Mouse (Mus musculus) B cell, adult (primary cell): Measurements from ENCODE around the gene Moap1. TPM values are rescaled to one million over a fixed set of nuclear protein-coding genes. Genes with fewer than 3 reads are reported as not detected.

Experiments
- total RNA-seq: library from RNA; stranded (reverse); gene quantifications from 4 replicates; pipeline ENCODE4 v1.2.4, GENCODE M21; 2023; ENCODE audit not compliant: inconsistent age

Gene Moap1
- 12.2 to 18.1 TPM (median 13.1 TPM) in 4 replicates for total RNA-seq

DNA sequence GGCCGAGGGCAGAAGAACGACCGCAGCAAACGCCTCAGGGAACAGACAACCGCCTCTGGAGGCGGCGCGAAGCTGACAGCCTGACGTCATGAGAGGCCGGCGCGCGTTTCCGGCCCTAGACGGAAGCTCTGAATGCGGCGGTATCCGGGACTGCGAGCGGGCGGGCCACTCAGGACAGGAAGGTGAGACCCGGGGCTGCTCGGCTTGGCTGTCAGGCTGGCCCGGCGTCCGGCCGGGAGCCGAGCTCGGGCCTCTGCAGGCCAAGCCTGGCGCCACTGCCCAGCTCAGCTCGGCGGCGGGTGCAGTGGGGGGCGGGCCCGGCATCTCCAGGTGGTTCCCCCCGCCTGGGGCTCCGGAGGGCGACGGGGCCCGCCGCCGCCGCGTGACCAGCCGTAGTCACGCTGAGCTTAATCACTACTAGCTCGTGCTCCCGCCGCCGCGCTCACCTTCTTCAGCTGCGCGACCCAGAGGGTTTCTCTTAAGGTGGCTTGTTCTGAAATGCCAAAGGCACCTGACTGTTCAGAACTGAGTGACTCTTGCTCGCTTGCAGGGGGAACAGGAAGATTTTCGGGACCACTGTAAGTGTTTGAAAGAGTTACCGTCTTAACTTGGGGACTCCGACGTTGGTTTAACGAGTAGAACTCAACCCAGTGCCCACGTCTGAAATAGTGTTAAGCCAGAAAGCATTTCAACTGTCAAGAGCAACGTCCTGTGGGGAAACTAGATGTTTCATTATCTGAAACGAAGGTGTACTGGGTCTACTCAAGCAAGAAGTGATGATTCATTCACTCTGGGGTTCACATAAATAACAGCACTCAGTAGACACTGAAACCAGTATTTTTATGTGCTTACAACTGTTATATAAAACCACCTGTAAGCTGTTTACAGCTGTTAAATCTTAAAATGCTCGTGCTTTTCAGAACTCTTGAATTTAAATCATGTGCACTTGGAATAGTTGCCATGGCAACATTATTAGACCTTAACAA is at the start of gene Moap1, which contains the start of gene Tmem251:
Moap1 (minus strand) TSS at position 73 of the 986 bp plus-strand sequence.
Tmem251 (plus strand) TSS at position 174 of the 986 bp plus-strand sequence.

GRCm38 (mm10) chr12:102758403-102758756 is 14.9 kb upstream of the Moap1 start, which contains the start of gene Gm20604:
TSS of gene Gm20604 (minus strand) at chr12:102758672.

GRCm38 (mm10) chr12:102757689-102758402 is 14.4 kb upstream of the Moap1 start, which contains the start of the genes Gm28051, Gon7 and Ubr7:
TSS of gene Gm28051 (minus strand) at chr12:102757765.
TSS of gene Gon7 (minus strand) at chr12:102757803.
TSS of gene Ubr7 (plus strand) at chr12:102757967.

DNA sequence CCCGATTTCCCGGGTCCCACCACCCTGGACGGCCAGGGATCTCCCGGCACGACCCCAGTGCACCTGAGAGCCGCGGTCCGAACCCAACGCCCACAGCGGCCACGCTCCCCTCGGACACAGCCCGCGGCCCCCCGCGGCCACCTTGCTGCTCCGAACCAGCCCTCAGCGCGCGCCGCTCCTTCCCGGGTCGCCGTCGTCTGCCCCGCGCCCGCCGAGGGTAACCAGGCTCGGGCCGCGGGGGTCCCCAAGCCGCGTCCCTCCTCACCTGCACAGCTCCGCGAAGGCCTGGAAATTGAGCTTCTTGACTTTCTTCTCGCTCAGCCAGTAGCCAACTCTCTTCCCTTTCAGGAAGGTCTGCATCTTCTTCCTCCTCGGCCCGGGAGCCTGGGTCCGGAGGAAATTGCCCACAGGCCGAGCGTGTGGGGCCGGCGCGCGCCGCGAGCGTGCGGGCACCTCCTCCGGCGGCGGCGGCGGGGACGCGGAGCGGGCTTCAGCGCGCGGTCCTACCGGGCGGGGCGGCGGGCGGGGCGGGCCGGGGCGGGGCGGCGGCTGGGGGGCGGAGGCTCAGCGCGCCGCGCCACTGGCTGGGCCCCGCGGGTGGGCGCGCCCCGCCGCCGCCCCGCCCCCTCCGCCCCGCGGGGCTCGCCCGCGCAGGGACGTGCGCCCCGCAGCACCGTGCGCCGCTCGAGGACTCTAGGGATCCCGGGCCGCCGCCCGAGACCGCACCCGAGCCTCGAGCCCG is 38.8 kb downstream of the Moap1 start, which contains the start of gene Itpk1:
Itpk1 (minus strand) TSS at position 474 of the 742 bp plus-strand sequence.

Other genes with a start within 250 kb of the Moap1 start
- not detected in 4 replicates for gene Chga, start 188.7 kb downstream of the Moap1 start, total RNA-seq
- gene Itpk1, start 38.7 kb downstream of the Moap1 start, total RNA-seq = 21.7 to 37.4 TPM (median 27.3 TPM) in 4 replicates
- gene Tmem251, start 101 bp upstream of the Moap1 start, total RNA-seq = 33.9 to 37.1 TPM (median 34.8 TPM) in 4 replicates
- gene Gm28051, start 14.1 kb upstream of the Moap1 start, total RNA-seq = not detected in 4 replicates
- gene Gon7, start 14.1 kb upstream of the Moap1 start, total RNA-seq = 26.8 to 33.8 TPM (median 29.3 TPM) in 4 replicates
- gene Ubr7, start 14.3 kb upstream of the Moap1 start, total RNA-seq = 19.4 to 24.7 TPM (median 21.0 TPM) in 4 replicates
- gene Gm20604, start 15.0 kb upstream of the Moap1 start, total RNA-seq = 6.5 to 7.8 TPM (median 6.9 TPM) in 4 replicates
- gene Btbd7, start 134.8 kb upstream of the Moap1 start, total RNA-seq = 36.3 to 44.1 TPM (median 41.2 TPM) in 4 replicates
- gene Cox8c, start 155.7 kb upstream of the Moap1 start, total RNA-seq = not detected in 4 replicates
- not detected in 4 replicates for gene Unc79, start 205.2 kb upstream of the Moap1 start, total RNA-seq